Mouse (Mus musculus) cerebellum, adult (tissue): Measurements from ENCODE around the gene Grap.

ENCODE experiments used
- ATAC-seq: cut with Nextera tagmentation; 2 replicates; pipeline ENCODE4 v1.9.2; 2017; ENCODE audit warnings: mild to moderate bottlenecking, moderate library complexity, mixed read lengths; ENCODE audit not compliant: insufficient number of reproducible peaks, low FRiP score, low TSS enrichment

Grap gene

DNA sequence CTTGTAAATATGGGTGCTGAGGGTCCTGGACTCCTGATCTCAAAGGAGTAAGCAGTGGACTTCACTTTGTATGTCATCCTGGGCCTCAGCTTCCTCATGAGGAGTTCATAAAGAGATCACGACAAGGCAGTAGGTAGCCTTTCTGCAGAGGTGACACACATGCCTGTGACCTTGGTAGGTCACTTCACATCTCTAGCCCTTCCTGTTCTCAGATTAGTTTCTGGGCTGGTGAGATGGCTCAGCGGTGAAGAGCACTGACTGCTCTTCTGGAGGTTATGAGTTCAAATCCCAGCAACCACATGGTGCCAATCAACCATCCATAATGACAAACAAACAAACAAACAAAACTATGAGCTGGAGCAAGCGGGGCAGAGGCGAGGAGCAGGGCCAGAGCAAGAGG lies 24.6 kb downstream of the Grap start:
- no peak for ATAC-seq

DNA sequence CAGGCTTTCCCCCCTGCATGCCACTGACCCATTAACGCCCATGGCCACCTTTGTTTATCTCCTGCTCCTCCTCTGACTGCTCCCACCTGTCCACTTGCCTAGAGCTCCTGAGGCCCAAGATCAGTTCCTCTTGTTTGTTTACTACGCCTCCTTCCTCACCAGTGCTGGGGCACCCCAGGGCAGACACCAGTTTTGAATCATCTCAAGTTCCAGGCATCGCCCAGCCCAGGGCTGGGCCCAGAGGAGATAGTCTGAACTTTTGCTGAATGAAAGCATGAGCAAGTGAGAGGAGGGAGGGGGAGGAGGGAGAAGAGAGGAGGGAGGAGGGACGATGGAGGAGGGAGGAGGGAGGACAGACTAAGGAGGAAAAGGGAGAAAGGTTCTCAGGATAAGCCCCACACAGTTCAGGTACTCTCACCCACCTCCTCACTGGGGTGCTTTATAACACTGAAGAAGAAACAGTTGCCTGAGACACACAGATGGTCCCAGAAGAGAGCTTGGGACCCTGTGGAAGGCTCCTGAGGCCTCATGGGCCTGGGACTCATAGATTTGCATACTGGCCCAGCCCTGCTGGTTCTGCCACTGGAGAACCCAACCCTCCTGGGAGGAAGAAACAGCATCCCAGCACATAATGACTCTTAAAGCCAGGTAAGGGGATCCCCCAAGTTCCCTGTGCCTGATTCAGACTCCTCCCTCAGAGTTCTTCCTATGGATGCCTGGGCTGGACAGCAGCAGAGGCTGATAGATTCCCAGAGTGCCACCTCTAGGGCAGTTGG lies 26.2 kb downstream of the Grap start:
- ATAC-seq: no peak

DNA sequence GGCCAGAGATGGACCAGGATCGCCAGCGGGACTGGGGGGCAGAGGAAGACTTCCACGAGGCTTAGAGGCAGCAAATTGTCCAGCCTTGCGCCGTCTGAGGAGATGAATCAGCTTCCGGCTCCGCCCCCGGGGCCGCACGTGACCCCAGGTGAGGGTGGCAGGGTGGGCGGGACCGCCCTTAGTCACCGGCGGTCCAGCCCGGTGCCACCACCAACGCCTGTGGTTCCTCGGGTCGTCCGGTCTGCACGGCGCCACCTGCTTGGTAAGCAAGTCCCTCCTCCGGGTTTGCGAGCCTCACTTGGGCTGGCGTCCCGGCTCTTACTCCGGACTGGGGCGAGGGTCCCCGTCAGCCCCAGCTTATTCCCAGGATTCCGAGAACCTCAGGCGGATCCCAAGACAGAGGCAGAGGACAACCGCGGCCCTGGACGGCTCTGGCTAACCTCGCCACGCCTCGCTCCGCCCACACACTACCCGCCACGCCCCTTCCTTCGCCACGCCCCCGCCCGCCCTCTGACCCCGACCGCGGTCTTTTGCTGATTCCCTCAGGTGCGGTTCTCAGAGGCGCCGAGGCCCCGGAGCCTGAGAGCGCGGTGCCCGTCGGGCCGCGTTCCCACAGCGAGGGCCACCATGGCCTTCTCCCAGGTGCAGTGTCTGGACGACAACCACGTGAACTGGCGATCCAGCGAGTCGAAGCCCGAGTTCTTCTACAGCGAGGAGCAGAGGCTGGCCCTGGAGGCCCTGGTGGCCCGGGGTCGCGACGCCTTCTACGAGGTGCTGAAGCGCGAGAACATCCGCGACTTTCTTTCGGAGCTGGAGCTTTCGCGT lies 31.1 kb downstream of the Grap start, which contains the start of gene Fam83g:
Gene Fam83g (plus strand): TSS at position 185 of the 825 bp plus-strand sequence.
- ATAC-seq: no peak

DNA sequence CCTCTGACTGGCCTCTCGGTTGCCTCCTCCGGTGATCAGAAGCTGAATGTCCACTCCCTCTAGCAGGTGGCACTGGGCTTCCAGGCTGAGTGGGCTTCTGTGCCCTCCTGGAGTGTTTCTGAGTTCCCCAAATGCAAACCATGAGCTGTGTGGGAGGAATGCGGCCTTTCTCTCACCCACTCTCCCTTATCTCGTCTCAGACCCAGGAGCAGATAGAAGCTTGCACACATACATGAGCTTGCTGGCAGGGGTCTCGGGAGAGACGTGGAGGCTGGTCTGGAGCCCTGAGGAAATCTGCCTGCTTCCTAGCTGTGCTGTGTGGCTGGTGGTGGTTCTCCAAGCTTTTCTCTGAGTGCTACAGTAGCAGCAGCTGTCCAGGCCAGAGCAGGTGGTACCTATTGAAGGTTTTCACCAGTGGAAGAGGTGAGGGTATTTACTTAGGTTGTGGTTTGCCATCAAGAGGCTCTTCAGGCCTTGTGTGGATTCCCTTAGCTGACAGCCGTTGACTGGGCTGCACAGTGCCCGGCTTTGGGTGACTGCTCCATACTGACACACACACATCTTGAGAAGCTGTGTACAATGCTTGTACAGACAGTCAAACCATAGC lies 32.2 kb downstream of the Grap start:
- no peak for ATAC-seq

DNA sequence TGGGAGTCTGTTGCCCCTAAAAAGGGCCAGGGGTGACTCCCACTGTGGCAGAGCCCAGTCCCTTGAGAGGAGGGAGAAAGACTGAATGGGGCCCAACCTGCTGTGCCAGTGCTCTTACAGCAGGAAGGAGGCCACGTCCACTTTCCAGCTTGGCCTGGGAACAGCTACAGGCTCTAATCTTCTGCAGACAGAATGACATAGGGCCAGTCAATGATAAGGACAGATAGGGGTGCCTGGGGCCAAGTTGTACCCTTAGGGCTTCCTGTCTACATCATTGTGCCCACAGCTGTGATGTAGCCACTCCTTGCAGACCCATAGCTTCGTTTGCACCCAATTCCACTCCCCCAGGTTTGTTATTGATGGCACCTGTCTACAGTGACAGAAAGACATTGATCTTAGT lies 33.1 kb downstream of the Grap start:
- ATAC-seq: no peak

DNA sequence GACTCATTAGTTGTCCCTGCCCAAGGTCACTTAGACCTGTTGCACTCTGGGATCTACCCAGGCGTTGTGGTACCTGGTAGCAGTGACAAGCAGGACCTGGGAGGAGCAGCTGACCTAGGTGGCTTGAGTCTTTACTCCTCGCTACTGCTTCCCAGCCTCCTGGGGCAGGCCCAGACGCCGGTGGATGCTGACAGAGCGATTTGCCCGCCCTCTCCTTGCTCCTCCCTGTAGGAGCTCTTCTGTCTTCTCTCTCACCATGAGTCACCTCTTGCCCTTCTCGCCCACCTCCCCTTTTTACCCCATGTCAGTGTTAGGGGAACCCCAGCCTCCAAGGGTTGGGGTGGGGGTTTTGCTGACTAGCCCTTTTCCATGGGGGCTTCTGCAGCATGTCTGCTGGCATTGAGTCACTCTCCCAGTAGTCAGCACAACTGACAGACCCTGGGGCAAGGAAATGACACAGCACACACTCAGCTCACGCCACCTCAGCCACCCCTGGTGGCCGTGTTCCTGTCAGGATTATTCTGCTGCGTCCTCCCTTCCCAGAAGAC lies 33.9 kb downstream of the Grap start:
- no peak for ATAC-seq

DNA sequence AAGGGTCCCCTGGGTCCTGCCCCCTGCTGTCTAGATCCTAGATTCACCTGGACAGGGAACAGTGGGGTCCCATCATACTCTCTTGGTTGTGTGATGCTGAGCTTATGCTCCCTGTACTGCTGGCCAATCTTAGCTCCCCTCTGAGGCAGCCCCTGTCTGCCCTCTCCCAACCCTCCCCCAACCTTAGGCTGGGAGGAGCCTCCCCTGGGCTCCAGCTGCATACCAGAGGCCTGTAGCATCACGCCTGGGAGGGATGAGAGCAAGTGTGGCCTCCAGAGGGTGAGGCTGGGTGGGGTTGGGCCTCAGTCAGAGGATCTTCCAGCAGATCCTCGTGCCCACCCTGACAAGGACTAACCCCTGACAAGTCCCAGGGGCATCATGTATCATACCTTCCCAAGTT lies 34.5 kb downstream of the Grap start:
- ATAC-seq: no peak

DNA sequence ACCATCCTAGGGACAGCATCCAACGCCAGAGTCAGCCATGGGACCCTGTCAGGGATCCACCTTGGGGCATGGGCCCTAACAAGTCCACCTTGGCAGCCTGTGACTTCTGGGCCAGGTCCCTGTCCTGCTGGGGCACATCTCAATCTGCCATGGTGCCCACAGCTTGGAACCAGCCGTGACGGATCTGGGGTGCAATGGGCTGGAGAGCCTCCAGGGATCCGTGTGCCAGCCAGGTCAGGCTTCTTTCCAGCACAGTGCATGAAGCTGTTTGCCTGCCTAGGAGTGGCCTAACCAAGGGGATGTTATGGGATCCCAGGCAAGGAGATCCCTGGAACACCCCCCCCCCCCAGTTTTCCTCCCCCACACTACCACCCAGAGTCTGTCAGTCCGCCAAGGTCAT lies 39.9 kb downstream of the Grap start:
- ATAC-seq: 0 out of 2 replicates have a peak, but pooled peaks have one; percentile 29

DNA sequence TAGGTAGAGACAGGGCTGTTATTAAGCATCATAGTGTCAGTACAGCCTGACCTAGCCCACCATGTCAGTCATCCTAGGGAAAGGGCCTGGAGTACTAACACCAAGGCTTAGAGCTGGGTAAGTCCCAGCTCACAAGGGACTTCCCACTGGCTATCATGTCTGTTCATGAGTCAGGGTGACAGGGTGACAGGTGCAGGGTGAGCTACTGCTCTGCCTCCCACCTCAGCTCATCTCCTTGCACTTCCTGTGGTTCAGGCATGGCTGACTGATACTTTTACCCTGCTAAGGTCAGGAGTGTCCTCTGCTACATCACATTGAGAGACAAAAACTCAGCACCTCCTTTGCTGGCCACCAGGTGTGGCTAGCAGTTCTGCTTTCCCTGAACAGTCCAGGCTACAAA lies 45.8 kb downstream of the Grap start:
- no peak for ATAC-seq

DNA sequence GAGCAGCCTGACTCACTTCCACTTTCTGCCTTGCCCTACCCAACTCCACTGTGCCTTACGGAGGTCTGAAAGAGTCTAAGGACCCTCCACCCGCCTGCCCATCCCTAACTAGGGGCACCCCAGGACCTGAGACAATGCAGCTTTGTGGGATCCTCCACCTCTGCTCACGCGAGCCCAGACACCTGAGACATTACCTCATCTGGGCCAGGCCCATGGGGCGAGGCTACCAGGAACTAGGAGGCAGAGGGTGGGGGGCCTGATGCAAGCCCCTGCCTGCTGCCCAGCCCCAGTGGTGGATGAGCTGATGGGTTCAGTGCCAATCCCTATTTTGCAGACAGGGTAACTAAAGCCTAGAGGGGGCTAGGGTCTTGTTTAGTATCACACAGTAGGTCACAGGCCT lies 46.4 kb downstream of the Grap start:
- ATAC-seq: no peak

DNA sequence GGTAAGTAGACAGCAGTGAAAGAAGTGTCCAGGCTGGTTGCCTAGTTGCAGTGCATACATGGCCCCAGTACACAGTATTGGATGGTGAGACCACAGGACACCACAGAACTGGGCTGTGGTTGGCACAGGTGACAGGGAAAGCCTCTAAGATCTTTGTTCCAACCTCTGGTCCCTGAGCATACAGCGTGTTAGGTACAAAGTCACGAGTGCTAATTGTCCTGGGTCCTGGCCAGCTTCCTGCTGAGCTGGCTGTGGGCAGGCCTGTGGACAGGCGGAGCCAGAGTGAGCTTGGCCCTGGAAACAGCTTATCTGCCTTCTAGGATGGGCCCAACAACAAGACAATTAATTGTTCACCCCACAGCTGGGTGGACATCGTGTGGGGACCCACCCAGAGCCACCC lies 46.9 kb downstream of the Grap start:
- ATAC-seq: no peak

DNA sequence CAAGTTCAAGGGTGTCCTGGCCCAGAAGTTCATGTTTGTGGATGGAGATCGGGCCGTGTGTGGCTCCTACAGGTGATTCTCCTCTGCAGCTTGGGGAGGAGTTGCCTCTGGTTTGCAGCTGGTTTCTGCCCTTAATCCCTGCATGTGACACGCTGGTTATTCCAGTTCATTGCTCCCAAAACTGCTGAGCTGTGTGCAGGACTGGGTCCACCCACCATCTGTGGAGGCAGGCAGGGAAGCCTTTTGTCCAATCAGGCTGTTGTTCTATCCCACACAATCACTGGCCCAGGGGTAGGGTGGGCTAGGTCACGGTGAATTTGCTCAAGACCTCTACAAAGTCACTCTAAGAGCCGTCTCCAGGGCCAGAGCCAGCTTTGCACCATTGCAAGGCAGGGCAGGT lies 48.6 kb downstream of the Grap start:
- no peak for ATAC-seq

DNA sequence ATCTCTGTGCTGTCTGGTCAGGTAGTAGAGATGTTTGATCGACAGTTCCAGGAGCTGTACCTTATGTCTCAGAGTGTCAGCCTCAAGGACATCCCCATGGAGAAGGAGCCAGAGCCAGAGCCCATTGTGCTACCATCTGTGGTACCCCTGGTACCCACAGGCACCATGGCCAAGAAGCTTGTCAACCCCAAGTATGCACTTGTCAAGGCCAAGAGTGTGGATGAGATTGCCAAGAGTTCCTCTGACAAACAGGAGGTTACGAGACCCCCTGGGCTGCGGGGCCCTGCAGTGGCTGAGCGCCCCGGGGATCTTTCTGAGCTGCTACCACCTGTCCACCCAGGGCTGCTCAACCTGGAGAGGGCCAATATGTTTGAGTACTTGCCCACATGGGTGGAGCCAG lies 49.4 kb downstream of the Grap start:
- ATAC-seq: no peak

DNA sequence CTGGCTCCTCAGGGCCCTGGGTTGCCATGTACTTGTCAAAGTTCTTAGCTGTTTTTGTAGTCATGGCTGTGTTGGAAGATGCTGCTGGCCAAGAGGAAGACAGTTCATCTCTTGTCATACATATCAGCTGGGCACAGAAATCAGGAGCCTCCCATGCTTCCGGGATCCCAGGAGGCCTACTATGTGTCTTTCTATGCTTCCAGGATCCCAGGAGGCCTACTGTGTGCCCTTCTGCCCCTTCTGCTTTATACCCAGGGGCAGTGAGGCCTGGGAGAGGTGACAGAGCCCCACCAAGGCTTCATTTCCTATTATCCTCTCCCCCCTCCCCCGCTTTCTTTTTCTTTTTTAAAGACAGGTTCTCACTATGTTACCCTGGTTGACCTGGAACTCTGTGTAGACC lies 52.5 kb downstream of the Grap start:
- no peak for ATAC-seq

DNA sequence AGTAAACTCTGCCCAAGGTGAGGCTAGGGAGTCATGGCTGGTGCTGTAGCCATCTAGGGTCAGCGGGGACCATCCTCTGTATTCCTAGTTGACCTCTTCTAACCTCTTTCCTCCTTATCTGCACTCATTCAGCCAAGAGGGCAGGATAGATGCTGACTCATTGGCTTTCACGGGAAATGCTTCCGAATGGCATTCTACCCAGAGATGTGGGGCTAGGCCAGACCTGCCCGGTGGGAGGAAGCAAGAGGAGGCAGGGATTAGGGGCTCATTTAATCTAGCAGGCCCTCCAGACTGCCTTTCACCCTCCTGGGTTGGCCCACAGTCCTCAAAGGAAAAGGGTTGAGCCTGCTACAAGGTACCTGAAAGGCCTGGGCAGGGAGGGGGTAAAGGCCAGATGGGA lies 53.2 kb downstream of the Grap start:
- no peak for ATAC-seq

DNA sequence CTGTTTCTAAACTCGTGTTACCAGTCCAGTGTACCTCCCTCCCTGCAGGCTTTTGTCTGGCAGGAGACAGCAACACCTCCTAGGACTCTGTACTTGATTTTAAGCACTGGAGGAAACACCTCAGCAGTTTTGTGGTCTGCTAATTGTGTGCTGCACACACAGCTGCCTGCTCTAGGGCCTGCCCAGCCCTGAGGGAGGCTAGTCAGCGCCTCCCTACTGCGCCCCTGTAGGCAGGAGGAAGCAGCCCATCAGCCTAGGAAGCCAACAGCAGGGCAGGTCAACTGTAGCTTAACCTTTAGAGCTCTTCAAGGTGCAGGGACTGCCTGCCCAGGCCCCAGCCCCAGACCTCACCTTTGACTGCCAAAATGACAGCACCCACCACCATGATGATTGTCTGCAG lies 55.9 kb downstream of the Grap start:
- no peak for ATAC-seq

DNA sequence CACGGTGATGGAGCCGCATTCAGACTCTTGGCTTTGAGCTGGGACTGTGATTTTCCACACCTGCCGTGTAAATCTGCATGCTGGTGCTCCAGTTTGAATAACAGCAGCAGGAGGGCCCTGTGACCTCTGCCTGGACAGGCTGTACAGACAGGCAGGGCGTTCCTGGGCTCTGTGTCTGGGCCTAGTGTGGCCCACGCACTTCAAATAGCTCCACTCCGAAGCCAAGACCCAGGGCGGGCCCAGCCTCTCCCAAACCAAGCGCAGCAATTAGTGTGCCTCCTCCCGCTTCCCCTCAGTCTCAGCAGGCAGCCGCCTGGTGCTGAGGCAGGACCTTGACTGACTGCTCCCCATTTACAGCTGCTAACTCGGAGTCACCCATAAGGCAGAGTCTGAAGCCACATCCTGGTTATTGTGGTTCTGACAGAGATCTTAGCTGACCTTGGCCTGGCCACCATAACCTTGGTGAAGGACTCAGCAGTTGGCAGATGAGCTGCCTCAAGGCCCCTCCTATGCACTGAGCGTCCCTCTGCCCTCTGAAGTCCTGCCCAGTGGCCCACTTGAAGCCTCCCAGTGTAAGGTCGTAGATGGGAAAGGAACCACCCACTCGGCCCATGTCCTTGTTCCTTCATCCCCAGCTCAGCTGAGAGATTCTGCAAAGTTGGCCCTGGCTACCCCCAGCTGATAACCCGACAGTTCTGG lies 60.2 kb downstream of the Grap start:
- no peak for ATAC-seq

DNA sequence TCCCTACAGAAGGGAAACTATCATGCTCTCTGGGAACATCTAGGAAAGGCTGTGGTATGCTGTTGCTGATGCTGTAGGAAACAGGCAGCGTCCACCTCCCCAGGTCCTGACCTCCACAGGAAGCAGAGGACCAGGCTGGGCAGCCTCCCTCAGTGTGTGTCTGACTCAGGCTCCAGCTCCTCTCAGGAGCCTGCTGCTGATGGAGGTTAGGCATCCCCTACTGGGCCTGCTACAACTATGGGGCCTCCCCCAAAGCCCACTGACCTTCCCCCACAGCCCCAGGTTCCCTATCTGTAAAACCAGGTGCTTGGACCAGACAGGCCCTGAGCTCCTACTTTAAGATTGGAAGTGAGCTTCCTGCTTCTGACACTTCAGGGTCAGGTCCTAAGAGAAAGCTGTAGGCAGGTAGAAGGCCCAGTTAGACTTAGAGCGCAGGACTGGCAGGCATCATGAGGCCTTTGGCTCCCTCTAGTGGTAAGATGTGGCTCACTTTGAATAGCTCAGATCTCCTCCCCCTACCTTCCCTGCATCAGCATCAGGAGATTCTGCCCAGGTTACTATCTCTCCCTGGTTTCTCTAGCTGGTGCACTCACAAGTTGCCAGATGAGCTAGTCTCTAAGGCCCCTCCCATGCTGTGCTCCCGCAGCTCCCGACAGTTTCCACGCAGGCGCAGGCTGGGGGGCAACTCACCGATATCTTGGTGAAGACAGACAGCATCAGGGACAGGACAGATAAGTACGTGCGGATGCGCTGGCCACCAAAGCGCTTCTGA lies 61.5 kb downstream of the Grap start:
- peak; percentile 82; the same call in 1 of the 2 replicates for ATAC-seq

DNA sequence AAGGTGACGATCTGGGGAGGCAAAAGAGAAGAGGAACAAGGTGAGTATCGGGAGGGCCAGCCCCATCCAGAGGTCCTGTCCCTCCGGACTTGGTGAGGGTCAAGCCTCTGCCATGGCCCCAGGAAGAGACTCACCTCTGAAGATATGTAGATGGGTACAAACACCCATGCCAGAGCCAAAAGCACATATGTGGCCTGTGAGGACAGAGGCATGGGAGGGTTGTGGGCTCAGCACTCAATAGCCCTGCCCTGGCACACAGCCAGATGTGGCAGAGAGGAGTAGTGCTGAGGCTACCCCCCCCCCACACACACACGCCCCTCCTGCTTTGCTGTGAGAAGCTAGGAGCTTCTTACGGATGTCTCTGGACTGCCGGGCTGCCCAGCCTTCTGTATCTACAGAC lies 62.1 kb downstream of the Grap start:
- ATAC-seq: no peak

DNA sequence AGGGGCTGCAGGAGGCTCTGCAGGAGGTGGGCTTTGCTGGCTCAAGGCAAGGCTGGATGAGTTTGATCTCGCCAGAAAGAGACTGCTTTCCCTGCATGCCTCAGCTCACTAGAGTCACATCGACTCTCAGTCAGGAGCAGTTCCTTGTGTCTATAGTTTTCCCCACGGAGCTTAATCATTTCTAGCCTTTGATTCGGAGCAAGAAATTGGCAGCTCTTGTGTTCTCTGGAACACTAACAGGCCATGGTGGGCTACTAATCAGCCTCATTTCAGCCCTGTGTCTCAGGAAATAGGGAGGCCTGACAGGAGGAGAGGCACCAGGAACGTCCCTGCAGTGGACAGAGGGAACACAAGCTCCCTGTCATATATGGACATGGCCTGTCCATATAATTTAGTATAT lies 64.9 kb downstream of the Grap start:
- ATAC-seq: no peak
